Mouse (Mus musculus): Measurements from ENCODE around the gene Gadl1.

GRCm38 (mm10) chr9:115999361-115999990 is 90.2 kb downstream of the Gadl1 start:
- TF ChIP-seq ELF1 (IDR thresholded peaks at IDR 0.05; ENCODE audit: low read depth, low read length): no peak
- no peak for TF ChIP-seq TCF12 (IDR thresholded peaks at IDR 0.05; ENCODE audit: low read depth, low read length)
